Mouse (Mus musculus) gastrocnemius, adult 2 months (tissue): Measurements from ENCODE around the gene Mrps33. TPM values are rescaled to one million over a fixed set of nuclear protein-coding genes. Genes with fewer than 3 reads are reported as not detected.

ENCODE experiments used
- DNase-seq: peaks from one replicate; pipeline ENCODE4 v3.0.0; 2022
- H3K27ac ChIP-seq: fragments of 200-600 bp; 2 replicates; pipeline ENCODE4 v1.8.1; 2022; ENCODE audit warnings: mild to moderate bottlenecking
- H3K4me3 ChIP-seq: fragments of 200-600 bp; 2 replicates; pipeline ENCODE4 v1.8.1; 2022; ENCODE audit warnings: mild to moderate bottlenecking, moderate library complexity
- CTCF ChIP-seq: fragments of 200-600 bp; IDR thresholded peaks from 2 replicates; pipeline ENCODE4 v1.8.1; 2022; ENCODE audit warnings: antibody characterized with exemption, mild to moderate bottlenecking, moderate library complexity
- intact Hi-C: fragments of 180-260 bp; cut with DNase I; formaldehyde crosslinking; loops from one replicate; pipeline ENCODE4 v1.15.1; 2025
- long read RNA-seq, 2 experiments: library from polyadenylated mRNA; stranded (forward); transcript quantifications; one replicate each; pipeline ENCODE4 v2.0.0; 2021
- total RNA-seq, 2 experiments: library from RNA; stranded (reverse); gene quantifications; 2 replicates each; pipeline ENCODE4 v1.2.3; 2021

Mrps33 gene
- 10 to 100 TPM; 48.4 to 70.0 TPM for total RNA-seq
- long read RNA-seq, experiment 1, transcript Mrps33-201 (3 exons, 1,107 nt) = major isoform, 103 of 125 reads
- long read RNA-seq, experiment 1, transcript Mrps33-202 (3 exons, 500 nt) = minor isoform, 11 of 125 reads
- long read RNA-seq, experiment 1, partial matches to known transcripts = 6 of 125 reads
- long read RNA-seq, experiment 1, other reads (novel, unspliced or antisense) = 4 of 125 reads
- long read RNA-seq, experiment 2, transcript Mrps33-201 (3 exons, 1,107 nt) = major isoform, 117 of 134 reads
- long read RNA-seq, experiment 2, transcript Mrps33-202 (3 exons, 500 nt) = minor isoform, 10 of 134 reads
- long read RNA-seq, experiment 2, partial matches to known transcripts = 4 of 134 reads
- long read RNA-seq, experiment 2, other reads (novel, unspliced or antisense) = 3 of 134 reads

DNA sequence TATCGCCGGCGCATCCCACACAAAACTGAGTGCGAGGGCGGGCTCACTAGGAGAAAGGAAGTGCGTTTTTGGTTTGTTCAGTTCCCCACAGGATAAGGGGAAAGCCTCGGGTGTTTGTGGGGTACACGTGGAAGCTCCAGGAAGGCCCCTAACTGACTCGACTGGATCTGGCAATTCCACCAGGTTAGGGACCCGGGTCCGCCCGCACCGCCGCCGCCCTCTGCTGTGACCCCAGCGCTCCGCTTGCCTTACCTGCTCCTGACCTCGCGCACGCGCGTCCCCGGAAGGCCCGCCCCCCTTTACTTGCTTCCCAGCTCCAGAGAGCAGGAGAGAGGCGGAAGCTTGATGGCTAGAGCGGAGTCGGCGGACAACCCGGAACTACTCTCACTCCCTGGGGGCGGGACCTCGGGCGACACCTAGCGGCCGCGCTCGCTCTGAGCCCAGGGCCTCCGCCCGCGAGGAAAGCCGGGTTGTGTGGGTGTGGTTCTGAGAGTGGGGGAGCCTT, at the start of gene Mrps33:
Mrps33 (minus strand) TSS at position 377 of the 505 bp plus-strand sequence.
- Histone ChIP-seq H3K4me3 (peak within 1 kb of the TSS; percentile 84), H3K27ac (peak within 1 kb of the TSS; percentile 93)
- peak; percentile 98 for DNase-seq
- no peak for TF ChIP-seq CTCF
- intact Hi-C loops = loop anchor here (10.0 kb wide), 1 partner anchor 654 kb away; no protein-coding TSS in a partner anchor

DNA sequence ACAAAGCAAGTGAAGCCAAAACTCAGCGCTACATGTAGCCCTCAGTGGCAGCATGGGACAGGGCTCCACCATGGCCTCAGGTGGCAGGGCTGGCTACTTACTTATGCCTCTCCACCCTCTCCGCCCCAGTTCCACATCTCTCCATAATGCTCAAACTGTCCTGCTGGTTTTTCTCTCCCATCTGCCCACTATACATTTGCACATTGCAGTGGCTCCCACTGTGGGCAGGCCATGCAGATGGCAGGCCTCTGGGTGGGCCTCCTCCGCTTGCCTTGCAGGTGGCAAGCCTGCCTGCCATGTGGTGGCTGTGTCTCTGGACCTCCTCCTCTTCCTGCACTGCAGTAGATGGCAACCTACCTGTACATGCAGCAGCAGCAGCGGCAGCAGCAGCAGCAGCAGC, 38.9 kb upstream of the Mrps33 start:
- H3K4me3 ChIP-seq = no peak overlapping the region
- no peak overlapping the region for H3K27ac ChIP-seq
- no peak for TF ChIP-seq CTCF
- DNase-seq = no peak
- intact Hi-C loops = no loop called here

DNA sequence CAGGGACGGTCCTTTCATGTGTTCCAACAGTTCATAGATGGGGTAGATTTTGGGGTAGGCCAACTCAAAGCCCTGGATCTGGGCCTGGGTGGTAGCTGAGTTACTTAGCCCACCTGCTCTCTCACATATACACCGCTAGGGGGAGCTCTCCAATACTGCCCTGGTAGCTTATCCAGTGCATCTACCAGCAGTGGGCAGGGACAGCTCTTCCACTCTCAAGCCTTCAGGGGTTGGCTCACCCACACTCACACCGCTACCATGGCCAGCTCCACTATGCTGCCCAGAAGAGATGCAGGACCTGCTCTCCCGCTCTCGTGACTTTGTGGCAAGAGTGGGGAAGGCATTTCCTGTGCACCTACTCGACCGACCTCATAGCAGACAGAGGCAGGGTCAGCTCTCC, 38.0 kb upstream of the Mrps33 start:
- Histone ChIP-seq H3K27ac (no peak overlapping the region), H3K4me3 (no peak overlapping the region)
- TF ChIP-seq CTCF = peak; percentile 56
- no peak for DNase-seq
- intact Hi-C loops = no loop called here

DNA sequence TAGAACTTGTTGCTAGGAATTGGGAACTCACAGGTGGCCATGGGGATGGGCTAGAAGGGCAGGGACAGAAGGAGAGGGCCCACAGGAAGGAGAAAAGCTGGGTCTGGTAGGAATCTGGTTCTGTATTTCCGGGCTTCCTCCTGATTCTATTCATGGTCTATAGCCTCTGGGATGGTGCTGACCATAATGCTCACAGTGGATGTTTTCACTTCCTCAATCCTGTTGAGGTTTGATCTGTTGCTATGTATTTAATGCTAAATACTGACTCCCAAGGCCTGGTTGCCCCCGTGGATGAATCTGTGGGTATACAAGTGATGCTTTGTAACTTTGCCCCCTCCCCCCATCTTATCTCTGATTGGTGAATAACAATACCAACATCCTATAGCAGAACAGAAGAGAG, 36.8 kb upstream of the Mrps33 start:
- Histone ChIP-seq H3K27ac (no peak overlapping the region), H3K4me3 (no peak overlapping the region)
- no peak for TF ChIP-seq CTCF
- no peak for DNase-seq
- intact Hi-C loops = no loop called here

DNA sequence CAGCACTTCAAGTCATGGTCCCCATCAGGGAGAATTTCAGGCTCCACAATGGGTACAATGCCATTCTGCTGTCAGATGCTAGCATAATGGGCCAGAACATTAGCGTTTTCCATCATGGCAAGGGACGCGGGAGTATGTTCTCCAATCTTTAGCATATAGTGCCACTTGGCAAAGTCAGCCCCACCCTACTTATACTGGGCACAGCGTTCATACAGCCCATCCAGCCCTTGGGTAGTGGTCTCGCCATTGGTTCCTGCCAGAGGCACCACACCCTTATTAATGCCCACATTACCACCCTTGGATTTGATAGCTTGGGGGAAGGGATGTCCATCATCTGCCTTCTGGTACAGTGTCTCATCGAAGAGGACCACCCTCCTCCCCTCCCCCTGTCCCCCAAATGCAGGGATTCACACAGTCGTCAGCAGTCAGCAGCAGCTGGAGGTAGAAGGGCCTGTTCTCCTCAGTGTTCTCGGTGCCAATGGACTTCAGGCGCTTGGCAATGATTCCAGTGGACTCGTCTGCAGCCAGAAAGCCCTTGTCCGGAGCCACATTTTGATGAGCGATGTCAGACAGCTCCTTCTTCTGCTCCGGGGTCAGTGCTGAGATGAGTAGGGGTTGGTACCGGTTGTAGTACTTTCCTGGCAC, 33.0 kb upstream of the Mrps33 start:
- DNase-seq = no peak
- intact Hi-C loops = no loop called here
- TF ChIP-seq CTCF = no peak

DNA sequence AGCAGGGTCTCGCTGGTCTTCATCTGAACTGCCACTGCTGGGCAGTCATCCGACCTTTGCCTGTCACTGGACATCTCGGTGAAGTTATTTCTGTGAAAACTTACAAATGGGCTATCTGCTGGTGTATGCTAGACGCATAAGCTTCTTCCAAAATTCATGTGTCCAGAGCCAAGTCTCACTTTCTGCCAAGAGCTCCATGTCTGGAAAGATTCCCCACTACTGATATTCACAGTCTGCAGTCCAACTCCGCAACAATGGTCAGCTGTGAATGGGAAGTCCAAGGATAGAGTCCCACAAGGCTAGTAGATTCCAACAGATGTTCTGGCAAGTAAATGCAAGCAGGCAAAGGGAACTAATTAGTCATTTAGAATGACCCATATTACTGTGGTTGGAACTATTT, 17.9 kb upstream of the Mrps33 start:
- DNase-seq = peak; percentile 44
- intact Hi-C loops = no loop called here
- Histone ChIP-seq H3K4me3 (no peak overlapping the region), H3K27ac (no peak overlapping the region)
- no peak for TF ChIP-seq CTCF

More for the DNA sequence above, 33.0 kb upstream of the Mrps33 start:
- Histone ChIP-seq H3K27ac (no peak overlapping the region), H3K4me3 (no peak overlapping the region)

DNA sequence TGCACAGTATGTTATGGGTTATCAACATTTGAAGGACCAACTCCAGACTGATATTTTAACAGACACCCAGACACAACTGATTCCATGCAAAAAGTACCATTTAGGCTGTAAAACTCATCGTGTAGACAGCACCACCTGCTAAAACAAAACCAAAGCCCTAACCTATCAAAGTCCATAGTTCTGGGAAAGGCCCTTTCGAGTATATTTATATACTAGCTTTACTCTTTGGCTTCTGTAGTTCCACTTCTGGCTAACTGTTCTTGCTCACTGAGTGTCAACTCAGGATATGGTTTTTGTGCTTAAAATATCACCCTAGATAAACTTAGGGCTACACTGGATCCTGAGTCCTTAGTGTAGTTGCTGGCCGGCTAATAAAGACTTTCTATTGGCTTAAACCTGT, 10.5 kb upstream of the Mrps33 start:
- Histone ChIP-seq H3K4me3 (no peak overlapping the region), H3K27ac (no peak overlapping the region)
- no peak for TF ChIP-seq CTCF
- DNase-seq = no peak
- intact Hi-C loops = no loop called here

DNA sequence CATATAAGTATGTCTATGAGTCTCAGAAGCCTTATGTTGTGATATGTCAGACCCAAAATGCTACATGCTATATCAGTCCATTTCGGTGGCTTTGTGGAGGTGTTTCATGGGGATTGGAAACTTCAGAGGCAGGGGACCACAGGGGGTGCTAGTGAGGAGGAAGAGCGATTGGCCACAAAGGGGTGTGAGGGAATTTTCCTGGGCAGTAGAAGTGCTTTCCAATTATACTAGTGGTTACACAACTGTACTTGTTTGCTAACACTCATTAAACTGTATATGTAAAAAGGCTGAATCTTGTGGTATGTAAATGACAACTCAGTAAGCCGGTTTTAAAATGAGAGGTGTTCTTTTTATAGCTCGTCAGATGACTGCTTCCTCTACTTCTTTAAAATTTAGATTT, 8.1 kb upstream of the Mrps33 start:
- Histone ChIP-seq H3K27ac (no peak overlapping the region), H3K4me3 (no peak overlapping the region)
- TF ChIP-seq CTCF = no peak
- intact Hi-C loops = loop anchor here (10.0 kb wide), 1 partner anchor 646 kb away; no protein-coding TSS in a partner anchor
- no peak for DNase-seq

DNA sequence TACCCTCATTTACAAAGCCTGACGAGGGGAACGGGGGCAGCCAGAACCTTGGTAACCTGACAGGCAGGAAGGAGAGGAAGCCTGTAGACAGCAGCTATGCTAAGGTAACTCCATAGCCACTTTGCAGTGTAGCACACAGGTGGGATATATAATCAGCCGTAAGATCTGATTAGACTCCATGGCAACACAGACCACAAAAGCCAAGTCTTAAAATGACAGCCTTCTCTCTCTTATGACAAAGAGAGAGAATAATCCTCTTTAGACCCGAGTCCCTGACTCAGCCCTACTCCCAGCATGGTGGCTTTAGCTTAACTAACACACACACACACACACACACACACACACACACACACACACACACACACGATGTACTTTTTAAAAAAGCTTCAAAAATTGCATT, 2.3 kb downstream of the Mrps33 start:
- no peak for TF ChIP-seq CTCF
- intact Hi-C loops = no loop called here
- DNase-seq = no peak
- no peak overlapping the region for H3K27ac ChIP-seq
- no peak overlapping the region for H3K4me3 ChIP-seq

DNA sequence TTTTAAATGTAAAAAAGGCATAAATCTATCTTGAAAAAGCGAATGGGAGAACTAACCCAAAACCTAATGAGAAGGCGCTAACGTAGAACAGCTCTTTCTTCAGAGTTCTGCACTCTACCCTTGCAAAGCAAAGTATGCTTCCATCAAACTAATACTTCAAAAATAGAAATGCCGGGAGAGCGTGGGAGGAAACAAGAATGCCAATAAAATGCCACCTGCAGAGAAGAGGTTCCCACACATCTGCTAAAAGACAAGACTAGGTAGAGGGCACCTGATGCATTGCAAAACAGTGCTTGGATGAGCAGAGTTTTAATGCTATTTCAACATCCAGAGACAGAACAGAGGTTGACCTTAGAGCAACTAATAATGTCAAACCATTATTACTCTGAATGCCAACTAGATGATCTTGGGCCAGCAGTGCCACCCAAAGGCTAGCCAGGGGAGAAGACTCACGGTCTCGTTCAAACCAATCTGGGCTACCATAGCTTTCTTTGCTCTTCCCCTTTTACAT, 3.7 kb downstream of the Mrps33 start:
- TF ChIP-seq CTCF = no peak
- H3K4me3 ChIP-seq = no peak overlapping the region
- intact Hi-C loops = no loop called here
- H3K27ac ChIP-seq = no peak overlapping the region
- DNase-seq = no peak

DNA sequence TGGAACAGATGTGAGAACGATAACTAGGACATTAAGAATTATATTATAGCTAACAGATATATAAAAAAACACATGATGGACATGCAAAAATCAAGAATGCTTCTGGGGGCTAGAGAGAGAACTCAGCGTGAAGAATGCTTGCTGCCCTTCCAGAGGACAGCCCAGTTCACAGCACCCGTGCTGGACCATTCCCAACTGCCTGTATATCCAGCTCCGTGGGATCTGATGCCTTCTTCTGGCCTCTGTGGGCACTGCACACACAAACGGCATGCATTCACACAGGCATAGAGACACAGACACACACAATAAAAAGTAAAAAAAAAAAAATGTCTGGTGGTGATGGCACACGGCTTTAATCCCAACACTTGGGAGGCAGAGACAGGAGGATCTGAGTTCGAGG, 4.5 kb downstream of the Mrps33 start:
- H3K4me3 ChIP-seq = no peak overlapping the region
- no peak overlapping the region for H3K27ac ChIP-seq
- DNase-seq = no peak
- intact Hi-C loops = no loop called here
- TF ChIP-seq CTCF = no peak

DNA sequence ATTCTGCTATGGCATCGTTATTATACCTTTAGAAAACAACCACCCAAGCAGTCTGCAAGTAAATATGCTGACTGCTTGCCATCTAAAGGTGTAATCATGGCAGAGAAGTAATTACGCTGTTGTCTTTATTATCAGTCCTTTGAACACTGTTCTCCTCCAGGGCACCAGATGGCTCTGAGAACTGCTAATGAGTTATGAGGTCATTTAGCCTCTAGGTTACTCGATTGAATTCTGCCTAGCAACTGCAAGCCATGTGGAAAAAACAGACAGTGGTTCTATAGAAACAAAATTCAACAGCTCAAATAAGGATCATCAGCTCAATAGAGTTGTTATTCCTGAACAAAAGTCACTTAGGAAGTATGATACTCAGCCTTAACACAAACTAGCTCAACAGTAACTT, 4.9 kb downstream of the Mrps33 start:
- TF ChIP-seq CTCF = no peak
- intact Hi-C loops = no loop called here
- Histone ChIP-seq H3K27ac (no peak overlapping the region), H3K4me3 (no peak overlapping the region)
- DNase-seq = no peak

DNA sequence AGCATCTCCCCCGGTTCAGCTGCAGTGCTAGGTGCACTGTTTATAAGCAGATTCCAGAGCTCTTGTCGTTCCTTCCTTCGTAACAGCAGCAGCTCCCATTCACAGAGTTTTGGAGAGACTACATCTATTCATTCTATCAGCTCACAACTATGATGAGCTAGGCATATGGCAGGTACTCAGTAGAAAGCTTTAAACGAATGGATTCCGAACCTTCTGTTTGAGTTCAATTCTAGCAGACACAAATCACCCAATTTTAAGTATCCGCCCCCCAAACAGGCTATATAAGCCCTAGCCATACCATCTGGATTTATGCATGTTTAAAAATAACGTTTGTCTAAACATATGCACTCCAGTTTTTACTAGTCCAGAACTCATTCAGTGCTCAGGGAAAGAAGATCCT, 9.8 kb downstream of the Mrps33 start:
- H3K4me3 ChIP-seq = no peak overlapping the region
- no peak for TF ChIP-seq CTCF
- intact Hi-C loops = no loop called here

More for the DNA sequence above, 9.8 kb downstream of the Mrps33 start:
- H3K27ac ChIP-seq = no peak overlapping the region
- no peak for DNase-seq
